Mouse (Mus musculus) bone marrow macrophage, adult 2 months (primary cell): ENCODE measurements around the gene Zfp185.

Experiments
- CTCF ChIP-seq: IDR thresholded peaks from 2 replicates; pipeline ENCODE4 v1.5.1; 2012; ENCODE audit warnings: low read depth, mild to moderate bottlenecking, low read length, moderate library complexity
- POLR2A ChIP-seq: IDR thresholded peaks from 2 replicates; pipeline ENCODE4 v1.6.1; 2012; ENCODE audit warnings: mild to moderate bottlenecking, low read depth, low read length, borderline replicate concordance

GRCm38 (mm10) chrX:73039666-73040065 is 52.5 kb downstream of the Zfp185 start:
- TF ChIP-seq POLR2A (no peak), CTCF (no peak)
